Mouse (Mus musculus): Measurements from ENCODE around the gene Lman2l.
A peak's percentile ranks its signal among the peaks of the same experiment; 100 is the strongest.

Lman2l gene

DNA sequence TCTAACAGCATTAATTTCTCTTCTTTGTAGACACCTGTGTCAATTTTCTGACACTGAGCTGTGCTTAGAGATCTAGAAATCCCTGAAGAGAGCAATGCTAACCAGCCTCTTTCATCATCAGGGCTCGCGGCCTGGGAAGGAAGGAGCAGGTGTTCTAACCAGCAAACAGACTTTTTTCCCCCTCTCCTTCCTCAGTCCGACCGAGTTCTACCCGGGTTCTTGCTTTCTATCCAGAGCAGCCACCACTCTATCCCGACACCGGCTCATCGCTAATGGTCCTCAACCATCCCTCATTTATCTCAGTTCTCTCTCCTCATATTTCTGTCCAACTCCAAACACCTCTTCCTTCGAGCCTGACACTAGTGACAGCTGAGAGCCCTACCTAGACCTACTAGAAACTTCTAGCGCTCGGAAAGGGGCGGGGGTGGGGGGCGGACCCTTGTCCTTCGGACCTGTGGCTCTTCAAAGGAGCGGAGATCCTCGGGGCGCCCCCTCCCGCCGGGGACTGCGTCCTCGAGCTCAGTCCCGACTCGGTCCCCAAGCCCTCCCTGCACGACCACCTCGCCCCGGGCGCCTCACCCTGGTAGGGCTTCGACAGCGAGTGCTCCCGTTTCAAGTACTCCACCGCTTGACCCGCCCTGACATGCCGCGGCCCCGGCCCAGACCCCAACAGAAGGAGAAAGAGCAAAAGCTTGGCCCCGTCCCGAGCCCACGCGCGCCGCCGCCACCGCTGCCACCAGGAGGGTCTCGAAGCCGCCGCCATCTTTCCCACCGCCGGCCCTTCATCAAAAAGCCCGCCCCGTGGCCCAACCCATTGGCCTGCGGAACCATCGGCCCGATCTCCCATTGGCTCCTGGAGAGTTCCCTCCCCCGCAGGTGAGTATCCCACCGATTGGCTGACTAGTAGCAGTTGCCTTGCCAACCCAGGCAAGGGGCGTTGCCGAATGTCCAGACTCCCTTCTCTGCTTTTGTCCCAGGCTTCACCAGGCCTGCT is at the start of gene Lman2l:
Lman2l (minus strand) TSS at position 801 of the 994 bp plus-strand sequence.
- peak; percentile 99 for DNase-seq (ENCODE audit: low read depth, low spot score)

DNA sequence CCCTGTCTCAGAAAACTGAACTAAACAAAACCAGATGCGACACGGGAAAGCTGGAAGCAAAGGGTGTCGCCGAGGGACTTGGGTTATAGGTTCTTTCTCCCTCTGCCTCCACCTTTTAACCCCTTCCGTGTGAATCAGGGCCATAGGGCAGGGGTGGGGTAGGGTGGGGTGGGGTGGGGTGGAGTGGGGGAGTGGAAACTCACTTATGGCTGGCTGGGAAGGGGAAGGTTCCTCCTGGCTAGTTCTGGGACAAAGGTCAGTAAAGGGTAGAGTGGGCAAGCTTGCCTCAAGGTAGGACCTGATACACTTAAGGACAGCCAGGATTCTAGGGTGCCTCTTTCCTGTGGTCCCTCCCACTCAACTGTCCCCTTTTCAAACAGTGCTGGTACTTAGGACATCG is 48.2 kb upstream of the Lman2l start:
- DNase-seq (ENCODE audit: low read depth, low spot score), result no peak

DNA sequence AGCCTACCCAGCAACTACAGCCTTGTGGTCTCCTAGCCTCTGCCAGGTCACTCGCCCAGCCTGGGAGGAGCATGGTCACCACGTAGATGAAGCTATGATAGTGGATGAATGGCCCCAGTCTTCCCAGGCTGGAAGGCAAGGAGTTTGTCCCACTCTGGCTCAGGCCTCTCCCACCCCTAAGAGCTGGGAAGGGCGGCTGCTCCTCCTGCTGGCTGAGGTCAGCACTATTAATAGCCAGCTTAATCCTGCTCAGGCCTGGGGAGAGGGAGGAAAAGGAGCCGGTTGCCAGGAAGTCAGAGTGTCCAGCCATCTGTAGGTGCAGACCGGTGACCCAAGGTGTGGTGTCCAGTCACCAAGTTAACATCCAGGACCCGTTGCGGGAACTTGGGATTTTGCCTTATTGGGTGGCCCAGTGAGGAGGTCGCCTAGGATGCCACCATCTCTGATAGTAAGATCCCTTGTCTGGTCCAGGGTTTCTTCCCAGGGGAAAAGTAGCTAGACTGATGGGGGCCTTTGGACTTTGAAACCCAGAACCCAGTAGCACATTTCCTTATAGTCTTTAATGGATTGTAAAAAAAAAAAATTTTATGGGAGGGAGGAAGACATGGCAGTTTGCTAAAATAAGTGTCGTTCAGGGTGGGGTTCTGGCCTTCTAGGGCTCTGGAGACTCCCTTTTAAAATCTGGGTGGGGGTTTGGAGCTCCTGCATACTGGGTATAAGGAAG is 47.5 kb upstream of the Lman2l start:
- DNase-seq (ENCODE audit: low read depth, low spot score), result peak; percentile 35

DNA sequence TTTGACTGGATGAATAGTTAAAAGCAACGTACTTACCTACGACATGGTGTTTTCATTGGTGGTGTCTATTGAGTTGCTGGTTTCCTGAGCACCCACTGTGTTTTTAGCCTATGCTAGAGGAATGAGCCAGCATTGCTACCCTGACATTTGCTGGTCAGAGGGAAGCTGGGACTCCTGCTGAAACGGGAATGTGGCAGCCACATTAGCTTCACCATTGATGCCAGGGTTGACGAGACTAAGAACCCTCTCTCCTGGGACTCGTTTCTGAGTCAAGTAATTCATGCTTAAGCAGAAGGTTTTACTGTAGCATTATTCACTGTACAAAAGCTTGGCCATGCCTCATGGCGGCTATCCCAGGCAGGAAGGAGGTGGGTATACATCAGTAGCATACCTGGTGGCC is 44.6 kb upstream of the Lman2l start:
- DNase-seq (ENCODE audit: low read depth, low spot score), result no peak

DNA sequence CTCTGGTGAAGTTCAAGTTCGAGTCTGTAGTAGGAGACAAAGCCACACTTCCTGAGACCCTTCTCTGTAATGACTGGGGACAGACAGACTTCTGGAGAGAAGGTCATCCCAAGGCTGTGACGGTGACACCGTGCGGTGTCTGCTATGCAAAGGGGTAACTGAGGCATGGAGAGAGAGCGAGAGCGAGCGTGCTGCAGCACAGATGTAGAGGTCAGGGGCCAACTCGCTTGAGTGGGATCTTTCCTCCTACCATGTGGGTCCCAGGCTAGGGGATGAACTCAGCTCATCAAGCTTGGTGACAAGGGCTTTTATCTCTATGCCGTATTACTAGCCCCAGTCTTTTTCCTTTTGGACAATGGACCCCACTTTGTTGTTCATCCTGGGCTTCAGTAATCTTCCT is 42.0 kb upstream of the Lman2l start:
- DNase-seq (ENCODE audit: low read depth, low spot score), result no peak

GRCm38 (mm10) chr1:36485080-36485479 is 40.0 kb upstream of the Lman2l start:
- DNase-seq (ENCODE audit: low read depth, low spot score), result no peak

DNA sequence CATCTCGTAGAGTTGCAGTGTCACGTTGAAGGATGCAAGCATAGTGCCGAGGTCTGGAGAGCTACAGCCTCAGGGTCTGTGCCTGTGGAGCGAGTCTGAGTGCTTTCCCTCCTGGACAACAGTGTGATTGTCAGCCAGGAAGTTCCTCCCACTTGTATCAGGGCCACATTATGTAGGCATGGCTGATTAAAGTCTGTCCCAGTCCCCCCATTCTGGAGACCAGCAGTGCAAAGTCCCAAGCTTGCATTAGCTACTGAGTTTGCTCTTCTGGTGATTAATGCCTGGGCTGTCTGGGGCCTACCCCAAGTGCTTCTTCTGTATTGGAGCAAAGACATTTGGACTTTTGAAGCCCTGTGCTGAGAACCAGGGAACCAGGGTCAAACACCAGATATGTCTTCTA is 38.8 kb upstream of the Lman2l start:
- DNase-seq (ENCODE audit: low read depth, low spot score), result no peak

DNA sequence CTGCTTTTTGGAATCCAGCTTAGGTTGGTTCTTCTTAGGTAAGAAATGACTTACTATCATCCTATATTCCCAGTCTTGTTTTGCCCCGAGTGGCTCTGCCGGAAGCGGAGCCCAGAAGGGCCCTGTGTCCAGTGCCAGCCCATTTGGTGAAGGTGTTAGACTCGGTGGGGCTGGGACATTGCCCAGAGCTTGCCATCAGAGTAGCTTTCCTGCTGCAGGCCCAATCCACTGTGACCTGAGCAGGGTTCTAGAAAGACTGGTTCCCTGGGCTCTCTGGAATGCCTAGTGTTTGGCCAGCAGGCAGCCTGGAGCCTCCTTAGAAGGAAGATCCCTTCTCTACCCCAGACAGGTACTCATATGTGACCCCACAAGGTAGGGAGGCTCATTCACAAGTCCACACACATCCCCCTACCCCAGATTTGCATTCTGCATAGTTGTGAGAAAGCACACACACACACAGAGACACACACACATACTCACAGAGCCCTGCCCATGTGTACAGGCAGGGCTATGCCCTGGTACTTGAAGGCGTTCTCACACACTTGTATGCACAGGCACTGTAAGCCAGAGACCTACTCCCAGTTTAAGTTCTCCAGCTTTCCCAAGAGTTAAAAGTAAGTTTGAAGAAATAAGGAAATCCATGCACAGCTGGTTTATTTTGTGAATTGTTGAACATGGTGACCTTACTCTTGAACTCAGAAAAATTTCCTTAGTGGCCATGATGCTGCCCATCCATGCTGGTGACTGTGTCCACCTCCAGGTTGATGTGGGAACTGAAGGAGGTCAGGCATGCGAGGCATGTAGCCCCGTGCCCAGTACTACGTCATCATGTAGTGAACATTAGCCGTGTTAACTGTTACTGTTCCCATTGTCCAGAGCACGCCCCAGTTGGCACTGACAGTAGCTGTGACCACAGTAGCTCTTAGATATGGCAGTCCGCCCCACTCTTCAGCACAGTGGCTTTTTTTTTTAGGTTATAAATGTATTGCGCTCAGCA is 35.1 kb upstream of the Lman2l start:
- DNase-seq (ENCODE audit: low read depth, low spot score), result no peak

- no peak for DNase-seq (ENCODE audit: low read depth, low spot score)
Measured at GRCm38 (mm10) chr1:36478343-36478795, 33.3 kb upstream of the Lman2l start.

DNA sequence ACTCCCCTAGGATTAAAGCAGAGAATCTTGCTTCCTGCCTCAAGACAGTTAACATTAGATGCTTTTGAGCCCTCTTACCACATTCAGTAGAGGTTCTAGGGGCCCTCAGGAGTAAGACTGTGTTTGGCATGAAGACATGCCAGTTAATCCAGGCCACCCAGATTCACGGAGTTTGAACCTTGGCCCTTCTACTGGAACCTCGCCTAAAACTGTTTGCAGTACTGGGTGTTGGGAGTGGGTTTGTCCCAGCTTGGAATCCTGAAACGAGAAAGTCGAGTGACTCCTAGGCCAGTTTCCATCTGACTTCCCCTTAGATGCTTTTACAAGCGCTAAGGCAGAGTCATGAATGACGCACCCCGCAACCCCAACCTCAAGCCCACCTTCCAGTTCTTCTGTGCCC is 31.4 kb upstream of the Lman2l start:
- DNase-seq (ENCODE audit: low read depth, low spot score), result no peak

GRCm38 (mm10) chr1:36475480-36476110 is 30.5 kb upstream of the Lman2l start:
- no peak for DNase-seq (ENCODE audit: low read depth, low spot score)

DNA sequence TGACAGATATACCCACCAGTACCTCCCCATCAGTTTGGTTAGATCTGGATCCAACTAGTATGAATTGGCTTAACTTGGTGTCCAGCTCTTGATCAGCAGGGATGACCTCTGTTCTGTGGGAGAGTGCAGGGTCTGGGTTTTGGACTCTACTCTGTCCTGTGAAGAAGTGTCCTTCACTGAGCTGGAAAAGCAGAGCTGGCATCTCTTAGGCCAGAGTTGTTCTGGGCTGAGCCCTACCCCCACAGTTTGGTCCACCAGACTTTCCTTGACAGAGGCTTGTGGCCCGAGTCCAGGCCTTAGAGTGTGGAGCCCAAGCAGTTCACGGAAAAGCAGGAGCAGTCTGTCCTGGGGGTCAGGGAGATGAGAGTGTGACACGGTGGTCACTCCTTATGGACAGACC is 29.6 kb upstream of the Lman2l start:
- DNase-seq (ENCODE audit: low read depth, low spot score), result no peak

- DNase-seq (ENCODE audit: low read depth, low spot score), result no peak
Measured at GRCm38 (mm10) chr1:36473211-36473780, 28.2 kb upstream of the Lman2l start.

- peak; percentile 15 for DNase-seq (ENCODE audit: low read depth, low spot score)
Measured at GRCm38 (mm10) chr1:36472106-36472440, 27.0 kb upstream of the Lman2l start.

DNA sequence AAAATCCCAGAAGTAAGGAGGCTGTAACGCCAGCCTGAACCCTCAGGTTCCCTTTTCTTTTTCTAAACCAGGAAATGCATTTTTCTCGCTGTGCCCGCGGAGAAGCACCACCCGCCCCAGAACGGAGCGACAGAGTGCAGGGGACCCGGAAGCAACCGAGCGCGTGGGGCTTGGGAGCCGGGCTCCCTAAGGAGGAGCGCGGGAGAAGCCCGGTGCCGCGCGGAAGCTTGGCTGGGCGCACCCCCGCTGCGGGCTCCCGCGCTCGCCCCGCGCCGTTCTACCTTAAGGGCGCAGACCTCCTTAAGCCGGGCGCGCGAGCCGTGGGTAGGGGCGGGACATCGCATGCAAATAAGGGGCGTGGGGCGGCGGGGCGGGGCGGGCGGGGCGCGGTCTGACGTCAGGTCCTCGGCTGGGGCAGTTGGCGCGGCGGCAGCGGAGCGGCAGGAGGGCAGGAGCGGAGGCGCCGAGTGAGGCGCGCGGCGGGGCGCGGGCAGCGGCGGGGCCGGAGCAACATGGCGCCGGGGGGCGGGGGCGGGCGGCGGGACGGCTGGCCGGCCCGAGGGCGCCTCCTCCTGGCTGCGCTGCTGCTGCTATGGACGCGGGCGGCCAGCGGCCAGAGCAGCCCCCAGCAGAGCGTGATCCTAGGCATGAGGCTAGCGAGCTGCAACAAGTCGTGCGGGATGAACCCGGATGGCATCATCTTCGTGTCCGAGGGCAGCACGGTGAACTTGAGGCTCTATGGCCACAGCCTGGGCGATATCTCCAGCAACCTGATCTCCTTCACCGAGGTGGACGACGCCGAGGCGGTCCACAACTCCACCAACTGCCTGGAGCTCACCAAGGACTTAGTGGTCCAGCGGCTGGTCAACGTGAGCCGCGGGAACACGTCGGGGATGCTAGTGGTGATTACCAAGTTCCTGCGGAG is 26.4 kb upstream of the Lman2l start, which contains the start of gene Cnnm4:
Cnnm4 (plus strand) TSS at position 440 of the 925 bp plus-strand sequence.
- peak; percentile 79 for DNase-seq (ENCODE audit: low read depth, low spot score)

DNA sequence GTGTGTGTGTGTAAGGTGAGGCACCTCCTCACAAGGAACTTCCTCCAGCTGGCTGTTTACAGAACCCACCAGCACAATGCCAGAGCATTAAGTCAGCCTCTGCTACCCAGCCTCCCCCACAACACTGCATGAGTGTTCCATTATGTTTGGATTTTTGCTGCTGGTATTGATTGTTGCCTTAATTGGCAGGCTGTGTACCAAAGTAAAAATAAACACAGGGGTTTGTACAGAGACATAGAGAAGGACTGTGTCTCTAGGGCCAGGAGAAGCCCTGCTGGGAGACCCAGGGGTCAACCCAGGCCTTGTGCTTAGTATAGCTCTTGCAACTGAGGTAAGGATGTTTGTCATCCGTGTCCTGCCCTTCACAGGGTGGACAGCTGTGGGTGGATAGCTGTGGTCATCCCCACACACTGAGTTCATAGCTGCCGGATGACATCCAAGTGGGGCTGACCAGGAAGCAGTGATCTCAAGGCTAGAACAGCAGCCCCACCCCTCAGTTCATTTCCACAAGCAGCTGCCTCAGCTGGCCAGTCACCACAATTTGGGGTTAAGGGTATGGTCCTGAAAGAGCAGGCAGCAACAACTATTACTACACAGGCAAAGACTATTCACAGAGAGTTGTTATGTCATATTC is 24.9 kb upstream of the Lman2l start:
- no peak for DNase-seq (ENCODE audit: low read depth, low spot score)

GRCm38 (mm10) chr1:36467446-36467845 is 22.4 kb upstream of the Lman2l start:
- DNase-seq (ENCODE audit: low read depth, low spot score), result peak; percentile 73

DNA sequence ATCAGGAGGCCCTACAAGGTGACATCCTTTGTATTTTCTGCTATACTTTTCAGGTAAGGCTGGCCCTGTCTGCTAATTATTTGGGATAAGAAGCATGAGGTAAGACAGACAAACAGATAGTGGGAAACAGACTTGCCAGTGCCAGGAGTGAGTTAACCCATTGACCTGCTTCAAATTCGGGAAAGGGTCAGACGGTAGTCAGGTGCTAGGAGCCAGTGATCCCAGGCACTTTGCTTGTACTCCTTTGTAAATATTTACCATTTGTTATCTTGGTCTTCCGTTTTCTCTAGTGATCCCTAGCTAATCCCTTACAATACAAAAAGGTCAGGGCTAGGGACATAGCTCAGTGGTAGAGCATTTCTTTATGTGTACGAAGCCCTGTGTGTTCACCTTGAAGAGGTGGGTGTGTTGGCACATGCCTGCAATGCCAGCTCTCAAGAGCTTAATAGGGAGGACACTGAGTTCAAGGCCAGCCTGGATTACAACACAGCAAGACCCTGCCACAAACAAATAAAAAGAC is 20.6 kb upstream of the Lman2l start:
- DNase-seq (ENCODE audit: low read depth, low spot score), result no peak

DNA sequence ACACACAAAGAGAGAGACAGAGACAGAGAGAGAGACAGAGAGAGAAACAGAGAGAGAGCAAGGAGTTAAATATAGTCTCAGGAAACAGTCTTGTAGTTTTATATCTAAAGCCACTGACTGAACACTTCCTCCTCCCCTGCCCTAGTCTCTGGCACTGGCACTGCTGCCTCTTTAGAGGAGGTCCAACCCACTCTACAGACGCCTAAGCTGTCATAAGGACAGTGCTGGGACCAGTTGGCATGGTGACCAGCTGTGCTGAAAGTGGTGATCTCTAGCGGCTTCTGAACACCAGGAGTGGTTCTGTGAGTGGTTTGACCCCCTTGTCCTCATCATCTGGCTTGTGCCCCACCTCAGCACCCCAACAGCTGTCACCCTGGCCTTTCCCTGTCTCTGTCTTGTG is 16.8 kb upstream of the Lman2l start:
- no peak for DNase-seq (ENCODE audit: low read depth, low spot score)

All from R1 (cell line).